Mouse (Mus musculus) heart, adult 10 weeks (tissue): ENCODE results near the gene Ppef1. TPM values are rescaled to one million over a fixed set of nuclear protein-coding genes. Genes with fewer than 3 reads are reported as not detected.

Experiments
- polyA plus RNA-seq: library from polyadenylated mRNA; stranded (reverse); fragments of 350-450 nt; fragmentation: Illumina TruSeq; extraction: RNeasy Lipid Tissue Mini Kit (QIAGEN cat#74804); gene quantifications from one replicate; pipeline ENCODE4 v1.2.3, GENCODE M21; 2014; ENCODE audit warnings: low read depth, low replicate concordance

Ppef1 gene
- polyA plus RNA-seq = not detected

DNA sequence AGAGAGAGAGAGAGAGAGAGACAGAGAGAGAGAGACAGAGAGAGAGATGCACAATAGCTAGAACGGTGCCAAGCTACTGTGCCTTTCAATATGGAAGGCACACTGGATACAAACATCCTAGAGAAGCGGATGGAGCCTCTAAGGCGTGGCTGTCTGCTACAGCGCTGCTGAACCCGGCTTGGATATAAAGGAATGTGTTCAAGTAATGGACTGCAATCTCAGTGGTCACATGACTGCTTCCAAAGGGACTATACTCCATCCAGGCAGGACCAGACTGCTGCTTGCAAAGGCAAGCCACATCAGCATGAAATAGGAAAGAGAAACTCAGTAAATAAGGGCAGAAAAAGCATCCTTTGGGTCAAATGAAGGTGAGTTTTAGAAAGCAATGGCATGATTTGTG is at the start of gene Ppef1:
TSS of gene Ppef1 (minus strand) at position 116 of the 400 bp plus-strand sequence.

DNA sequence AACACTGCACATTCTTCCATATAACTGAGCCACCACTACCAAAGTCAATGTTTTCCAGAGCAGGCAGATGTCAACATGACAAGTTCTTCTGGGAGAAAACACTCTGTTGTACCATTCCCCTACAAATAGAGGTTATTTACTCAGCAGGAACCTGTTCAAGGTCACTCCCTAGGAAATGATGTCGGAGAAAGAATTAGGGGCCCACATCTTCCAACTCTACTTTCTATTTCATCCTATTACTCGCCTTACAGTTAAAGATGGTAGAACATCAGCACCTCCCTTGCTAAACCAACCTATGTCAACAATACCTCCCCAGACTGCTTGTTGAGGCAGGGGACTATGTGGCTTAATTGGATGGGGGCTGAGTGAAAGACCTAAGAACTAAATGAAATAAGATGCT is 32.1 kb upstream of the Ppef1 start, which contains the start of gene Rs1:
TSS of gene Rs1 (plus strand) at position 301 of the 400 bp plus-strand sequence.

Other genes with a start within 250 kb of the Ppef1 start
- gene Phka2, start 233.6 kb downstream of the Ppef1 start, polyA plus RNA-seq = 13.7 TPM
- 0.24 TPM for gene Rs1, start 32.2 kb upstream of the Ppef1 start, polyA plus RNA-seq
- gene Gja6, start 171.3 kb upstream of the Ppef1 start, polyA plus RNA-seq = not detected